Mouse (Mus musculus): ENCODE measurements around the gene Ptprn2. TPM values are rescaled to one million over a fixed set of nuclear protein-coding genes. Genes with fewer than 3 reads are reported as not detected.

Gene Ptprn2
- polyA plus RNA-seq, 1 experiment = 1.2 TPM

GRCm38 (mm10) chr12:117236020-117236734 lies 750.7 kb downstream of the Ptprn2 start:
- H3K36me3 ChIP-seq (ENCODE audit: control insufficient read depth, insufficient read depth, low read length) = no peaks in the 10 kb centered on the region
- no peak overlapping the region for H3K4me3 ChIP-seq (ENCODE audit: control insufficient read depth, insufficient read depth, low read length)
- no peaks in the 10 kb centered on the region for H3K27me3 ChIP-seq (ENCODE audit: control insufficient read depth, insufficient read depth, low read length)
- no peak for DNase-seq
- TF ChIP-seq CTCF (IDR thresholded peaks at IDR 0.05; ENCODE audit: borderline replicate concordance, control insufficient read depth, extremely low read depth, insufficient read depth, low read length, poor library complexity) (no peak), POLR2A (IDR thresholded peaks at IDR 0.05; ENCODE audit: control insufficient read depth, extremely low read depth, insufficient read depth, low read length, poor library complexity) (no peak)
- H3K27ac ChIP-seq (ENCODE audit: control insufficient read depth, insufficient read depth, low read length) = no peak overlapping the region
- WGBS = 72% methylated on average over 4 of the region's 4 CpGs
- H3K4me1 ChIP-seq (replicated peaks; ENCODE audit: control insufficient read depth, insufficient read depth, low read length) = no peaks in the 10 kb centered on the region

DNA sequence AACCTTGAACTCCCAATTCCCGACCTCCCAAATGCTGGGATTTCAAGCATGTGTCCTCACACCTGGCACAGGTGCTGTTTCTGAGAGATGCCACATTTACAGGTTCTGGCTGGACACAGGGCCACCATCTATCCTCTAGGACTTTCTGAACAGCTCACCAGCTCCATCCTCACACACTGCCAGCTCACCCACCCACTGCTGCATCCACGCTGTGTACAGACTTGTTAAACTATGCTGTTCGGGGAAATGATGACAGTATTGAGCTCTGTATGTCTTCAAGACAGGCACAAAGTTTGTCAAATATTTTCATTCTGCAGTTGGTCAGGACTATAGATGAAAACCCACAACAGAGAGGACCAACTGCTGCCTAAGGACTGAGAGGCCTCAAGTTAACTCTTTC lies 751.5 kb downstream of the Ptprn2 start:
- Histone ChIP-seq H3K36me3 (ENCODE audit: control insufficient read depth, insufficient read depth, low read length) (no peaks in the 10 kb centered on the region), H3K27ac (ENCODE audit: control insufficient read depth, insufficient read depth, low read length) (no peak overlapping the region), H3K27me3 (ENCODE audit: control insufficient read depth, insufficient read depth, low read length) (no peaks in the 10 kb centered on the region), H3K4me3 (ENCODE audit: control insufficient read depth, insufficient read depth, low read length) (no peak overlapping the region), H3K4me1 (replicated peaks; ENCODE audit: control insufficient read depth, insufficient read depth, low read length) (no peaks in the 10 kb centered on the region)
- TF ChIP-seq POLR2A (IDR thresholded peaks at IDR 0.05; ENCODE audit: control insufficient read depth, extremely low read depth, insufficient read depth, low read length, poor library complexity) (no peak), CTCF (IDR thresholded peaks at IDR 0.05; ENCODE audit: borderline replicate concordance, control insufficient read depth, extremely low read depth, insufficient read depth, low read length, poor library complexity) (no peak)
- DNase-seq = no peak
- WGBS = 87% methylated on average over 3 of the region's 3 CpGs

GRCm38 (mm10) chr12:117239927-117240715 lies 754.6 kb downstream of the Ptprn2 start:
- no peak for DNase-seq

GRCm38 (mm10) chr12:117242181-117242580 lies 756.7 kb downstream of the Ptprn2 start:
- Histone ChIP-seq H3K27me3 (ENCODE audit: control insufficient read depth, insufficient read depth, low read length) (no peaks in the 10 kb centered on the region), H3K4me1 (replicated peaks; ENCODE audit: control insufficient read depth, insufficient read depth, low read length) (no peaks in the 10 kb centered on the region), H3K36me3 (ENCODE audit: control insufficient read depth, insufficient read depth, low read length) (no peaks in the 10 kb centered on the region), H3K4me3 (ENCODE audit: control insufficient read depth, insufficient read depth, low read length) (no peak overlapping the region), H3K27ac (ENCODE audit: control insufficient read depth, insufficient read depth, low read length) (no peak overlapping the region)
- 69% methylated on average over 7 of the region's 7 CpGs for WGBS
- TF ChIP-seq POLR2A (IDR thresholded peaks at IDR 0.05; ENCODE audit: control insufficient read depth, extremely low read depth, insufficient read depth, low read length, poor library complexity) = no peak
- no peak for TF ChIP-seq CTCF (IDR thresholded peaks at IDR 0.05; ENCODE audit: borderline replicate concordance, control insufficient read depth, extremely low read depth, insufficient read depth, low read length, poor library complexity)
- DNase-seq = no peak

More at GRCm38 (mm10) chr12:117239927-117240715, 754.6 kb downstream of the Ptprn2 start:
- Histone ChIP-seq H3K27me3 (ENCODE audit: control insufficient read depth, insufficient read depth, low read length) (no peaks in the 10 kb centered on the region), H3K36me3 (ENCODE audit: control insufficient read depth, insufficient read depth, low read length) (no peaks in the 10 kb centered on the region), H3K4me1 (replicated peaks; ENCODE audit: control insufficient read depth, insufficient read depth, low read length) (no peaks in the 10 kb centered on the region), H3K27ac (ENCODE audit: control insufficient read depth, insufficient read depth, low read length) (no peak overlapping the region), H3K4me3 (ENCODE audit: control insufficient read depth, insufficient read depth, low read length) (no peak overlapping the region)
- WGBS = 85% methylated on average over 9 of the region's 9 CpGs
- TF ChIP-seq CTCF (IDR thresholded peaks at IDR 0.05; ENCODE audit: borderline replicate concordance, control insufficient read depth, extremely low read depth, insufficient read depth, low read length, poor library complexity) = no peak
- TF ChIP-seq POLR2A (IDR thresholded peaks at IDR 0.05; ENCODE audit: control insufficient read depth, extremely low read depth, insufficient read depth, low read length, poor library complexity) = no peak

DNA sequence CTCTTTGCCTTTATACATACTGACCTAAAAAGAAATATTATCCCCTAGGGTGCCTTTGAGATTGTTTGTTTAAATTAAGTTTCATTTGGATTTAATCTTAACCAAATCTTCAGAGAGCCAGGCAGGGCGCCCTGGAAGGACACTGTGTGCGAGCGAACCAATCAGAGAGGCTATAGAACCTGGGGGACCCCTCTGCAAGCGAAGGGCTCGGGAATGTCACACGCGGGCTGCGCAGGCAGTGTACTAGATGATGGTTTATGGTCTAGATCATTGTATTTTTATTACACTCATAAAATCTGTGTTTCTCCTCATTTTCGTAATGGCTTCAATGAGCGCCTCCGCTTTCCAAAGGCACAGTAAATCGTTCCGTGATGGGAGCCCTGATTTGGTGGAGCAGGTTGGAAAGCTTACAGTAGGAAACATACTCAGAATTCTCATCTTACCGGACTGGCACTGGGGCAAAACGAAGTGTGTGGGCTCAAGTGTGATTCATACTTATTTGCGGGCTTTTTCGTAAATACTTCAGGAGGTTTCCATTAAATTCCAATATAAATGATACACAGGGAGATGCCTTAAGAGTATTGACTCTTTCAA lies 760.5 kb downstream of the Ptprn2 start:
- H3K36me3 ChIP-seq (ENCODE audit: control insufficient read depth, insufficient read depth, low read length) = no peaks in the 10 kb centered on the region
- H3K4me3 ChIP-seq (ENCODE audit: control insufficient read depth, insufficient read depth, low read length) = no peak overlapping the region
- H3K27ac ChIP-seq (ENCODE audit: control insufficient read depth, insufficient read depth, low read length) = no peak overlapping the region
- DNase-seq = no peak
- TF ChIP-seq CTCF (IDR thresholded peaks at IDR 0.05; ENCODE audit: borderline replicate concordance, control insufficient read depth, extremely low read depth, insufficient read depth, low read length, poor library complexity) (no peak), POLR2A (IDR thresholded peaks at IDR 0.05; ENCODE audit: control insufficient read depth, extremely low read depth, insufficient read depth, low read length, poor library complexity) (no peak)
- no peaks in the 10 kb centered on the region for H3K27me3 ChIP-seq (ENCODE audit: control insufficient read depth, insufficient read depth, low read length)
- H3K4me1 ChIP-seq (replicated peaks; ENCODE audit: control insufficient read depth, insufficient read depth, low read length) = no peaks in the 10 kb centered on the region
- 95% methylated on average over 17 of the region's 17 CpGs for WGBS

DNA sequence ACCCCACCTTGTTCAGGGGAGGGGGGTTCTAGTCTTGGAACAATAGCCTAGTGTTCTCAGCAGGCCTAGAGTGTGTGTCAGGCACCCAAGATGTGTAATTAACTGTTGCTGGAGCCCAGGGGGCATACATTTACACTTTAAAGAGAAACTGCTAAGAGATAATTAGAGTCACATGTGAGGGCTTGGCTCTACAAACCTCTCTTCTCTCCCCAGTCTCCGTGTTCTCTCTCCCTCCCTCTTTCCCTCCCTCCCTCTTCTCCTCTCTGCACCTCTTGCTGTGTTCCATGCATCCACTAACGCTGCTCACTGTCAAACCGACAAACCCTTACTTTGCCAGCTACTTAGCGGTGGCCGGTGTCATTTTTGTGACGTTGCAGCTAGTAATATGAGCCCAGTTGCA lies 764.9 kb downstream of the Ptprn2 start:
- H3K36me3 ChIP-seq (ENCODE audit: control insufficient read depth, insufficient read depth, low read length) = no peaks in the 10 kb centered on the region
- no peaks in the 10 kb centered on the region for H3K27me3 ChIP-seq (ENCODE audit: control insufficient read depth, insufficient read depth, low read length)
- no peak for DNase-seq
- H3K4me1 ChIP-seq (replicated peaks; ENCODE audit: control insufficient read depth, insufficient read depth, low read length) = no peaks in the 10 kb centered on the region; the same call in none of the 2 replicates
- H3K27ac ChIP-seq (ENCODE audit: control insufficient read depth, insufficient read depth, low read length) = no peak overlapping the region
- no peak overlapping the region for H3K4me3 ChIP-seq (ENCODE audit: control insufficient read depth, insufficient read depth, low read length)
- WGBS = 90% methylated on average over 6 of the region's 6 CpGs
- TF ChIP-seq CTCF (IDR thresholded peaks at IDR 0.05; ENCODE audit: borderline replicate concordance, control insufficient read depth, extremely low read depth, insufficient read depth, low read length, poor library complexity) (no peak), POLR2A (IDR thresholded peaks at IDR 0.05; ENCODE audit: control insufficient read depth, extremely low read depth, insufficient read depth, low read length, poor library complexity) (no peak)
